Mouse (Mus musculus): ENCODE results near the gene Cog5.

DNA sequence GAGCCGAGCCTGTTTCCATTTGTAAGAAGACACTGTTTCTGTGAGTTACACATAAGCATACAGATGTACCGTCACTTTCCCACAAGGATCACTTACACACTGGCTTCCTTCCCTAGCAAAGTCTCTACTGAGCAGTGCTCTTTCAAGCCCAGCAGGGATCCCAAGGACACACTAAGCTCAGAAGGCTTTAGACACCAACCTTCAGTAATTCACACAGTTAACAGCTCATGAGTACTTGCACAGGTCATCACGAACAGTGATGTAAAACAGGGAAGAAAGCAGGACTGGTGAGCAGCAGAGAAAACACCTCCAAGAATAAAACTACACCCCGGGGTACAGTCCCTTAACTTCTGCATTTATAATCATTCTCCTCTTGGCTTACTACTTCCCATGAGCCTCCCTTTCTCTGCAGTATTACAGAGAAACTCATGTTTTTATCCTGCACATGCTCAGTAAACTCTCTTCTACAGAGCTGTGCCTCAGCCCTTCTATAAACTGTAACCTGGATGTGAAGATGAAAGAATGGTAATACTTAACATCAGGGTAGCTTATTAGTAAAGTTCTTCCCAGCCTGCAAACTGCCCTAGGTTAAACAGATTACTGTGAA, 283.8 kb downstream of the Cog5 start:
- TF ChIP-seq CTCF (IDR thresholded peaks at IDR 0.05 in 2 of 3, conservative IDR thresholded peaks at IDR 0.05 in 1 of 3; ENCODE audit: control insufficient read depth in 1 of 3, insufficient read depth in 1 of 3, low read depth in 2 of 3, low read length in 3 of 3, poor library complexity in 1 of 3, severe bottlenecking in 1 of 3) (no peak), CHD1 (IDR thresholded peaks at IDR 0.05; ENCODE audit: low read depth, low read length) (no peak), E2F4 (IDR thresholded peaks at IDR 0.05; ENCODE audit: borderline replicate concordance, low read depth, low read length) (no peak), TAL1 (IDR thresholded peaks at IDR 0.05; ENCODE audit: low read length) (no peak)
